Mouse (Mus musculus): Measurements from ENCODE around the gene Dact3. TPM values are rescaled to one million over a fixed set of nuclear protein-coding genes. Genes with fewer than 3 reads are reported as not detected.

Dact3 gene
- polyA plus RNA-seq, 1 experiment = 37.3 TPM

- TF ChIP-seq POLR2A (IDR thresholded peaks at IDR 0.05; ENCODE audit: low read depth, low read length) (no peak), CTCF (IDR thresholded peaks at IDR 0.05; ENCODE audit: borderline replicate concordance, insufficient read depth, low read length) (no peak)
- H3K4me1 ChIP-seq (ENCODE audit: control insufficient read depth, insufficient read depth, low read length) = peaks cover 2% of the 10 kb centered on the region; the same call in 1 of the 2 replicates
- peak overlapping the region; percentile 42 for H3K27ac ChIP-seq (ENCODE audit: insufficient read depth, low read length)
- no peak overlapping the region for H3K4me3 ChIP-seq (ENCODE audit: insufficient read depth, low read length)
Observed at GRCm38 (mm10) chr7:16841561-16842560, 33.3 kb upstream of the Dact3 start.

DNA sequence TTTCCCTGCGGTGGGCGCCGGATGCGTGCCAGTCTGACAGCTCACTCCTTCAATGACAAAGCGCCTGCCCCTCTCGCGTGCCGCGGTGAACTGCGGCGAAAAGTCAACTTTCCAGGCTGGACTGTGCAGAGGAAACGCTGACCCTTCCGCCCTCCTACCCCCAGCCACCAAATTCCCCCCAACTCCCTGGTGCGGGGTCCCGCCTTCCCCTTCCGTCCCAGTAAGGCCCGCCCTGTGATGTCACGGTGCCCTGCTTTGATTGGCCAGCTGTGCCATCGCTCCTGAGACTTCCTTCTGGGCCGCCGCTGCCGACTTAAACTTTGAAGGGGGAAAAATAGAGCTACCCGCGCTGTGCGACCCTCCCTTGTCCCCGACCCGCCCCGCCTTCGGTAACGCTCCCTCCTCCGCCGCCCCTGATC is 32.5 kb upstream of the Dact3 start, which contains the start of gene Prkd2:
Gene Prkd2, plus strand, starts transcription at position 258 of the 419 bp plus-strand sequence.
- TF ChIP-seq POLR2A (IDR thresholded peaks at IDR 0.05; ENCODE audit: low read depth, low read length) (peak; percentile 65), CTCF (IDR thresholded peaks at IDR 0.05; ENCODE audit: borderline replicate concordance, insufficient read depth, low read length) (no peak)
- H3K4me3 ChIP-seq (ENCODE audit: insufficient read depth, low read length) = peak within 1 kb of the TSS; percentile 59
- peaks cover 2% of the 10 kb centered on the region; the same call in 1 of the 2 replicates for H3K4me1 ChIP-seq (ENCODE audit: control insufficient read depth, insufficient read depth, low read length)
- H3K27ac ChIP-seq (ENCODE audit: insufficient read depth, low read length) = peak within 1 kb of the TSS; percentile 55

GRCm38 (mm10) chr7:16843441-16844171 is 31.5 kb upstream of the Dact3 start:
- H3K4me1 ChIP-seq (ENCODE audit: control insufficient read depth, insufficient read depth, low read length) = peaks cover 2% of the 10 kb centered on the region; the same call in 1 of the 2 replicates
- TF ChIP-seq POLR2A (IDR thresholded peaks at IDR 0.05; ENCODE audit: low read depth, low read length) (no peak), CTCF (IDR thresholded peaks at IDR 0.05; ENCODE audit: borderline replicate concordance, insufficient read depth, low read length) (no peak)

DNA sequence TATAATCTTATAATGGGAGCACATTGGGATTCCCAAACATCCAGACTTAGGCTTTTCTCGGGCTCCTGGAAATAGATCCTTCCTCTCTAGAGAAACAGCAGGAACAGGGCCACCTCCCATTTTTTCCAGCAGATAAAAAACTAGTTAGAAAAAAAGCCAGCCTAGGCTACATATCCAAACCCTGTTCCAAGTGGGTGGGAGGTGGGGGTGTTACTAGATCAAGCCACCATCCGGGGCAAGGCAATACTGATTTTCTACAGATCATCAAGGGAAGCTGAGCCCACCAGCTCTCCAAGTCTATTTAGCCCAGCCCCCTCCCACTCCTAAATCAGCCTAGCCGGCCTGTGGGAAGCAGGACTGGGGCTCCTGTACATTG is 30.4 kb upstream of the Dact3 start:
- no peak for TF ChIP-seq POLR2A (IDR thresholded peaks at IDR 0.05; ENCODE audit: low read depth, low read length)
- TF ChIP-seq CTCF (IDR thresholded peaks at IDR 0.05; ENCODE audit: borderline replicate concordance, insufficient read depth, low read length) = no peak
- 0 out of 2 replicates have a peak overlapping the region, but pooled peaks have one; percentile 14 for H3K27ac ChIP-seq (ENCODE audit: insufficient read depth, low read length)
- H3K4me3 ChIP-seq (ENCODE audit: insufficient read depth, low read length) = peak overlapping the region; percentile 59
- H3K4me1 ChIP-seq (ENCODE audit: control insufficient read depth, insufficient read depth, low read length) = peaks cover 2% of the 10 kb centered on the region; the same call in 1 of the 2 replicates

More at GRCm38 (mm10) chr7:16843441-16844171, 31.5 kb upstream of the Dact3 start:
- Histone ChIP-seq H3K4me3 (ENCODE audit: insufficient read depth, low read length) (peak overlapping the region; percentile 59), H3K27ac (ENCODE audit: insufficient read depth, low read length) (peak overlapping the region; percentile 55)

- no peak for TF ChIP-seq CTCF (IDR thresholded peaks at IDR 0.05; ENCODE audit: borderline replicate concordance, insufficient read depth, low read length)
- TF ChIP-seq POLR2A (IDR thresholded peaks at IDR 0.05; ENCODE audit: low read depth, low read length) = no peak
- Histone ChIP-seq H3K4me3 (ENCODE audit: insufficient read depth, low read length) (peak overlapping the region; percentile 59), H3K27ac (ENCODE audit: insufficient read depth, low read length) (0 out of 2 replicates have a peak overlapping the region, but pooled peaks have one; percentile 14), H3K4me1 (ENCODE audit: control insufficient read depth, insufficient read depth, low read length) (peaks cover 2% of the 10 kb centered on the region; the same call in 1 of the 2 replicates)
Observed at GRCm38 (mm10) chr7:16845072-16845819, 29.9 kb upstream of the Dact3 start.

DNA sequence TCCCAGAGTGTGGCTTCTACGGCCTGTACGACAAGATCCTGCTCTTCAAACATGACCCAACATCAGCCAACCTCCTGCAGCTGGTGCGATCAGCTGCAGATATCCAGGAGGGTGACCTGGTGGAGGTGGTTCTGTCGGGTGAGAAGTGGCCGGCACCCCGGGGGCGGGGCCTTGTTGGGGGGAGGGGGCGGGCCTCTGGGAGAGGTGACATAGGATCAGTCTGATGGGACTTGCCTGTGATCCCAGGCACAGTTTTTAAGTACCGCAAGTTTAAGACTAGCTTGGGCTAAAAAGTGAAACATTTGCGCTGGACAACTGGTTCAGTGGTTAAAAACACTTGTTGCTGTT is 29.3 kb upstream of the Dact3 start:
- Histone ChIP-seq H3K4me1 (ENCODE audit: control insufficient read depth, insufficient read depth, low read length) (peaks cover 2% of the 10 kb centered on the region; the same call in 1 of the 2 replicates), H3K4me3 (ENCODE audit: insufficient read depth, low read length) (peak overlapping the region; percentile 59; the same call in 1 of the 2 replicates), H3K27ac (ENCODE audit: insufficient read depth, low read length) (no peak overlapping the region)
- TF ChIP-seq POLR2A (IDR thresholded peaks at IDR 0.05; ENCODE audit: low read depth, low read length) (no peak), CTCF (IDR thresholded peaks at IDR 0.05; ENCODE audit: borderline replicate concordance, insufficient read depth, low read length) (no peak)

DNA sequence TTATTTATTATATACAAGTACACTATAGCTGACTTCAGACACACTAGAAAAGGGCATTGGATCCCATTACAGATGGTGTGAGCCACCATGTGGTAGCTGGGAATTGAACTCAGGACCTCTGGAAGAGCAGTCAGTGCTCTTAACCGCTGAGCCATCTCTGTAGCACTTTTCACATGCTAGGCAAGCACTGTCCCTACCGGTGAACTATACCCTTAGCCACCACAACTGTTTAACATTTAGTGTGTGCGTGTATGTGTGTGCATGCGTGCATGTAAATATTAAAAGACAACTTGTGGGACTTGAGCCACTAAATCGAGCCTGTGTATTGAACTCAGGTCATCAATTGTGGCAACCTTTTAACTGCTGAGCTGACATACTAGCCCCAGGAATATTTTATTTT is 28.3 kb upstream of the Dact3 start:
- Histone ChIP-seq H3K27ac (ENCODE audit: insufficient read depth, low read length) (no peak overlapping the region), H3K4me1 (ENCODE audit: control insufficient read depth, insufficient read depth, low read length) (peaks cover 2% of the 10 kb centered on the region; the same call in 1 of the 2 replicates), H3K4me3 (ENCODE audit: insufficient read depth, low read length) (no peak overlapping the region)
- no peak for TF ChIP-seq CTCF (IDR thresholded peaks at IDR 0.05; ENCODE audit: borderline replicate concordance, insufficient read depth, low read length)
- TF ChIP-seq POLR2A (IDR thresholded peaks at IDR 0.05; ENCODE audit: low read depth, low read length) = no peak

GRCm38 (mm10) chr7:16847507-16847906 is 27.6 kb upstream of the Dact3 start:
- Histone ChIP-seq H3K27ac (ENCODE audit: insufficient read depth, low read length) (no peak overlapping the region), H3K4me1 (ENCODE audit: control insufficient read depth, insufficient read depth, low read length) (no peaks in the 10 kb centered on the region), H3K4me3 (ENCODE audit: insufficient read depth, low read length) (no peak overlapping the region)
- no peak for TF ChIP-seq POLR2A (IDR thresholded peaks at IDR 0.05; ENCODE audit: low read depth, low read length)
- TF ChIP-seq CTCF (IDR thresholded peaks at IDR 0.05; ENCODE audit: borderline replicate concordance, insufficient read depth, low read length) = no peak

GRCm38 (mm10) chr7:16848579-16848978 is 26.5 kb upstream of the Dact3 start:
- no peak overlapping the region for H3K27ac ChIP-seq (ENCODE audit: insufficient read depth, low read length)
- no peak overlapping the region for H3K4me3 ChIP-seq (ENCODE audit: insufficient read depth, low read length)
- no peak for TF ChIP-seq POLR2A (IDR thresholded peaks at IDR 0.05; ENCODE audit: low read depth, low read length)
- TF ChIP-seq CTCF (IDR thresholded peaks at IDR 0.05; ENCODE audit: borderline replicate concordance, insufficient read depth, low read length) = peak; percentile 48; the same call in 1 of the 2 replicates
- no peaks in the 10 kb centered on the region for H3K4me1 ChIP-seq (ENCODE audit: control insufficient read depth, insufficient read depth, low read length)
